Mouse (Mus musculus) spleen, adult 2 months (tissue): ENCODE data around the gene Acad8. TPM values are rescaled to one million over a fixed set of nuclear protein-coding genes. Genes with fewer than 3 reads are reported as not detected.
A peak's percentile ranks its signal among the peaks of the same experiment; 100 is the strongest.

Experiments
- DNase-seq, 2 experiments: peaks; one replicate each; pipeline versions ENCODE4 v3.0.0 to v3.0.0-alpha.2; 2012 to 2021; ENCODE audit warnings: low spot score in 2 of 2, low read depth in 1 of 2
- H3K27ac ChIP-seq: fragments of 200-500 bp; 2 replicates; pipeline ENCODE4 v1.5.1; 2012; ENCODE audit warnings: low read length, inconsistent platforms; ENCODE audit not compliant: insufficient read depth
- H3K27me3 ChIP-seq: fragments of 200-500 bp; 2 replicates; pipeline ENCODE4 v1.6.1; 2012; ENCODE audit warnings: mild to moderate bottlenecking, moderate library complexity, low read length, inconsistent platforms; ENCODE audit not compliant: control insufficient read depth, insufficient read depth
- H3K36me3 ChIP-seq: fragments of 200-500 bp; 2 replicates; pipeline ENCODE4 v1.6.1; 2012; ENCODE audit warnings: mild to moderate bottlenecking, low read length, inconsistent platforms; ENCODE audit not compliant: control insufficient read depth, insufficient read depth
- H3K4me1 ChIP-seq: fragments of 200-500 bp; 2 replicates; pipeline ENCODE4 v1.6.1; 2011; ENCODE audit warnings: inconsistent platforms; ENCODE audit not compliant: control insufficient read depth, insufficient read depth, insufficient read length
- H3K4me3 ChIP-seq: fragments of 200-500 bp; 2 replicates; pipeline ENCODE4 v1.5.1; 2011; ENCODE audit warnings: mild to moderate bottlenecking, inconsistent platforms; ENCODE audit not compliant: insufficient read depth, insufficient read length; ENCODE audit errors: extremely low read depth
- CTCF ChIP-seq: fragments of 200-500 bp; IDR thresholded peaks from 2 replicates; pipeline ENCODE4 v1.5.1; 2011; ENCODE audit warnings: mild to moderate bottlenecking, inconsistent platforms; ENCODE audit not compliant: insufficient read depth, insufficient read length, insufficient replicate concordance; ENCODE audit errors: extremely low read depth
- POLR2A ChIP-seq: fragments of 200-500 bp; IDR thresholded peaks from 2 replicates; pipeline ENCODE4 v1.6.1; 2011; ENCODE audit warnings: low read depth, low read length, inconsistent platforms
- WGBS: fragments of 180-500 bp; shearing (Covaris S2); methylation state at CpG from one replicate; pipeline ENCODE4 v1.1.7; 2018; 5-methylcytosine and 5-hydroxymethylcytosine counted together
- polyA plus RNA-seq: library from polyadenylated mRNA; depleted of rRNA; stranded (reverse); fragments of >200 nt; gene quantifications from 2 replicates; pipeline ENCODE4 v1.2.3, GENCODE M21; 2012

Gene Acad8
- polyA plus RNA-seq, 1 experiment = 6.6 TPM

- H3K36me3 ChIP-seq = no peaks in the 10 kb centered on the region
- 13% methylated on average over 4 of the region's 4 CpGs for WGBS
- peaks cover 14% of the 10 kb centered on the region; the same call in 1 of the 2 replicates for H3K4me1 ChIP-seq
- peak; percentile 24 to 59 for DNase-seq
- H3K27me3 ChIP-seq = peaks cover 2% of the 10 kb centered on the region; the same call in 1 of the 2 replicates
- H3K27ac ChIP-seq = no peak overlapping the region
- TF ChIP-seq POLR2A (no peak), CTCF (no peak)
- no peak overlapping the region for H3K4me3 ChIP-seq
Observed at GRCm38 (mm10) chr9:27023681-27024080, 24.3 kb upstream of the Acad8 start.

DNA sequence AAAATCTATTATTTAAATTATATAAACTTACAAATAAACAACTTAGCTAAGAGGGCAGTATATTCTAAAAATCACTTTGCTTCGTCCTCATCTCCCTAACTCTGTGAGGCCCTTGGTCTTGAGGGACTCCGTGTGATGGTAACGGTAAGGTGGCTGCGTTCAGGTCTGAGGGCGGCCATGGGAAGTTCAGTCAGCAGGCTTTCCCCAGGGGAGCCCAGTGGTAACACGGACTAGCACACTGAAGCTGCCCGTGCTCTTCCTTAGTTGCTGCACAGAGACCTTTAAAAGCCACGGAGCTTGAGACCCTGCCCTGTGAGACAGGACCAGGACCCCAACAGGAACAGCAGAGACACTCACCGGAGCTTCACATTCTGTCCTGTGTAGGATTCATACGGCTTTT lies 19.6 kb upstream of the Acad8 start:
- Histone ChIP-seq H3K36me3 (peaks cover 5% of the 10 kb centered on the region), H3K4me3 (no peak overlapping the region), H3K27me3 (peaks cover 4% of the 10 kb centered on the region; the same call in 1 of the 2 replicates), H3K27ac (no peak overlapping the region), H3K4me1 (peaks cover 3% of the 10 kb centered on the region; the same call in 1 of the 2 replicates)
- TF ChIP-seq CTCF (no peak), POLR2A (no peak)
- DNase-seq = peak in 1 of 2 experiments; percentile 43
- WGBS = 65% methylated on average over 10 of the region's 10 CpGs

- peaks cover 15% of the 10 kb centered on the region for H3K36me3 ChIP-seq
- 0 out of 2 replicates have a peak, but pooled peaks cover 2% of the 10 kb centered on the region for H3K27me3 ChIP-seq
- TF ChIP-seq POLR2A (no peak), CTCF (no peak)
- 92% methylated on average over 4 of the region's 4 CpGs for WGBS
- no peak for DNase-seq
- H3K4me1 ChIP-seq = no peaks in the 10 kb centered on the region
- H3K4me3 ChIP-seq = no peak overlapping the region
- H3K27ac ChIP-seq = no peak overlapping the region
Observed at GRCm38 (mm10) chr9:27011572-27011971, 12.2 kb upstream of the Acad8 start.

DNA sequence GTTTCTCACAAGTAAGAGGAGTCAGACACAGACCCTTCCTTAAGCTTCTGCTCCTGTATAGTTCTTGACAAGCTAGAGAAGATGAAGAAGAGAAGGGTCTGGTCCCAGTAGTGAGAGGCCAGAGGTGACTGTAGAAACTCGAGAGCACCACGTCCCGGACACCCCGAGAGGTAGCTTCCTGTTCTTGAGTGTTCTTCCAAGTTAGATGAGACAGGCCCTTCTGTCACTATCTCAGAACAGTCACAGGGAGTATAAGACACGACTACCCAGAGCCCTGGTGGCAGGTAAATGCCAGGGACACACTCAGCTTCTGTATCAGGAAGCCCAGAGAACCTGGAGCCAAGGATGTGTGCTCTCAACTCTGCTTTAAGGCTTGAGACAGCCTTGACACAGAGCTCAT lies 9.9 kb upstream of the Acad8 start:
- Histone ChIP-seq H3K4me3 (no peak overlapping the region), H3K27ac (no peak overlapping the region), H3K4me1 (no peaks in the 10 kb centered on the region), H3K36me3 (peaks cover 12% of the 10 kb centered on the region), H3K27me3 (no peaks in the 10 kb centered on the region)
- WGBS = 92% methylated on average over 5 of the region's 5 CpGs
- TF ChIP-seq CTCF (no peak), POLR2A (no peak)
- no peak for DNase-seq

DNA sequence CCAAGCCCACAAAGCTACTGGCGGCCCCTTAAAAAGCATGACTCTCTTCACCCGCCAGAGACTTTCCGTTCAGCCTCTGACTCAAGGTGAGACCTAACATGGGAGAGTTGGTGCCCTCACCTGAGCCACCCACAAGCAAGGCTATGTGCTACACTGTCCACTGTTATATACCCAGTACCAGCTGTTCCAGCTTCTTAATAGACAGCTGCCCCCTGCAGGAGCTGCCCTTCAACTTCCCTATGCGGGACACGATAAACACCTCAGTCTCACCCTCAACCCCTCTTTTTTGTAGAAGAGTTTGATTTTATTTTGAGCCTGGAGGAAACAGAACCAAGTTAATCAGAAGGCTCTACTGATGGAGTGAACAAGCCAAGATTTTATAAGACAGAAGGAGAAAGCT lies 7.5 kb upstream of the Acad8 start:
- no peak overlapping the region for H3K27ac ChIP-seq
- H3K36me3 ChIP-seq = peaks cover 11% of the 10 kb centered on the region
- 92% methylated on average over 5 of the region's 5 CpGs for WGBS
- H3K4me3 ChIP-seq = no peak overlapping the region
- H3K27me3 ChIP-seq = no peaks in the 10 kb centered on the region
- DNase-seq = no peak
- TF ChIP-seq POLR2A (no peak), CTCF (no peak)
- no peaks in the 10 kb centered on the region for H3K4me1 ChIP-seq

DNA sequence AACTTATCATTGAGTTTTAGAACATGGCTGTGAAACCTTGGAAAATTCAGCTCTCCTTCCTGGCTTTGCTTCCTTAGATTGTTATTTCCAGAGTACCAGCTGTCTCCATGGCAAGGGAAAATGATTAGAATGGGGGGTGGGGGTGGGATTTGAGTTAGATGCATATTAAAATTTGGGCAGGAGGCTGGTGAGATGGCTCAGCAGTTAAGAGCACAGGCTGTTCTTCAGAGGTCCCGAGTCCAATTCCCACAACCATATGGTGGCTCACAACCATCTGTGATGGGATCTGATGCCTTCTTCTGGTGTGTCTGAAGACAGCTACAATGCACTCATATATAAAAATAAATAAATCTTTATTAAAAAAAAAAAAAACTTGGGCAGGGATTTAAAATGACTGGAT lies 6.6 kb upstream of the Acad8 start:
- Histone ChIP-seq H3K36me3 (peaks cover 11% of the 10 kb centered on the region), H3K4me3 (no peak overlapping the region), H3K27me3 (no peaks in the 10 kb centered on the region), H3K4me1 (no peaks in the 10 kb centered on the region), H3K27ac (no peak overlapping the region)
- DNase-seq = no peak
- 86% methylated on average over 1 of the region's 1 CpGs for WGBS
- TF ChIP-seq CTCF = no peak
- no peak for TF ChIP-seq POLR2A

GRCm38 (mm10) chr9:27005231-27005630 lies 5.9 kb upstream of the Acad8 start:
- no peaks in the 10 kb centered on the region for H3K4me1 ChIP-seq
- no peak overlapping the region for H3K4me3 ChIP-seq
- no peak overlapping the region for H3K27ac ChIP-seq
- WGBS = 90% methylated on average over 3 of the region's 3 CpGs
- H3K27me3 ChIP-seq = no peaks in the 10 kb centered on the region
- DNase-seq = no peak
- no peak for TF ChIP-seq POLR2A
- no peak for TF ChIP-seq CTCF
- peaks cover 11% of the 10 kb centered on the region for H3K36me3 ChIP-seq
